Comparison of ENCODE assay signal across 8 mouse cellular contexts in genomic region chr11:94990102-94990748, GRCm38 (mm10). TPM values are rescaled to one million over a fixed set of nuclear protein-coding genes. Genes with fewer than 3 reads are reported as not detected.
DNase-seq lines count a peak whose midpoint lies in the region; ATAC-seq and TF ChIP-seq lines count a peak whose summit lies in the region.

No protein-coding gene starts in this region.

- no peaks in the 10 kb centered on the region for H3K27me3 ChIP-seq in embryonic facial prominence, embryonic 13.5 days
- H3K27me3 ChIP-seq in intestine, embryonic 15.5 days (replicated peaks), result no peaks in the 10 kb centered on the region
- H3K27me3 ChIP-seq in neural tube, embryonic 13.5 days, result no peaks in the 10 kb centered on the region

- intact Hi-C loops in gastrocnemius, postnatal 36 days (cut with DNase I), result no loop called here

- no peak for DNase-seq in lung, adult 2 months
- DNase-seq in lung, adult 18-20 months, result no peak
- DNase-seq in cerebellum, adult 11 months, result no peak
- DNase-seq in gastrocnemius, postnatal 36 days, result no peak
- no peak for DNase-seq in left cerebral cortex, adult 11 months (ENCODE audit: low spot score)

- peak overlapping the region; percentile 96 for H3K27ac ChIP-seq in embryonic facial prominence, embryonic 13.5 days
- H3K27ac ChIP-seq in intestine, embryonic 15.5 days, result peak overlapping the region; percentile 92
- H3K27ac ChIP-seq in neural tube, embryonic 13.5 days (replicated peaks), result peak overlapping the region; percentile 97

- no peaks in the 10 kb centered on the region for H3K9me3 ChIP-seq in embryonic facial prominence, embryonic 13.5 days
- no peaks in the 10 kb centered on the region for H3K9me3 ChIP-seq in intestine, embryonic 15.5 days
- no peaks in the 10 kb centered on the region for H3K9me3 ChIP-seq in neural tube, embryonic 13.5 days

- peak overlapping the region; percentile 79 for H3K4me3 ChIP-seq in lung, adult 2 months (replicated peaks; ENCODE audit: extremely low read depth, low read depth, low read length)
- peak overlapping the region; percentile 91 for H3K4me3 ChIP-seq in embryonic facial prominence, embryonic 13.5 days
- peak overlapping the region; percentile 91 for H3K4me3 ChIP-seq in intestine, embryonic 15.5 days (replicated peaks)
- H3K4me3 ChIP-seq in neural tube, embryonic 13.5 days, result peak overlapping the region; percentile 97

- TF ChIP-seq POLR2A in lung, adult 2 months (IDR thresholded peaks at IDR 0.05; ENCODE audit: borderline replicate concordance, extremely low read depth, low read depth, low read length), result no peak

- ATAC-seq in embryonic facial prominence, embryonic 13.5 days (ENCODE audit: insufficient number of reproducible peaks, insufficient read depth, low FRiP score, low TSS enrichment, low read depth), result no peak
- ATAC-seq in intestine, embryonic 15.5 days, result no peak
- no peak for ATAC-seq in neural tube, embryonic 13.5 days (ENCODE audit: low read depth)

- H3K9ac ChIP-seq in embryonic facial prominence, embryonic 13.5 days, result peak overlapping the region; percentile 93
- H3K9ac ChIP-seq in intestine, embryonic 15.5 days, result peak overlapping the region; percentile 82
- peak overlapping the region; percentile 99 for H3K9ac ChIP-seq in neural tube, embryonic 13.5 days

- H3K4me2 ChIP-seq in embryonic facial prominence, embryonic 13.5 days, result peak overlapping the region; percentile 99
- H3K4me2 ChIP-seq in intestine, embryonic 15.5 days (replicated peaks), result peak overlapping the region; percentile 93
- H3K4me2 ChIP-seq in neural tube, embryonic 13.5 days, result peak overlapping the region; percentile 99

- peaks cover 10% of the 10 kb centered on the region for H3K4me1 ChIP-seq in lung, adult 2 months (ENCODE audit: control insufficient read depth, insufficient read depth, low read length)
- peaks cover 72% of the 10 kb centered on the region for H3K4me1 ChIP-seq in embryonic facial prominence, embryonic 13.5 days
- peaks cover 61% of the 10 kb centered on the region for H3K4me1 ChIP-seq in intestine, embryonic 15.5 days (replicated peaks)
- peaks cover 75% of the 10 kb centered on the region for H3K4me1 ChIP-seq in neural tube, embryonic 13.5 days (replicated peaks)

- no peaks in the 10 kb centered on the region for H3K36me3 ChIP-seq in embryonic facial prominence, embryonic 13.5 days
- no peaks in the 10 kb centered on the region for H3K36me3 ChIP-seq in intestine, embryonic 15.5 days
- no peaks in the 10 kb centered on the region for H3K36me3 ChIP-seq in neural tube, embryonic 13.5 days

- 24% methylated on average over 6 of the region's 6 CpGs for WGBS in lung, adult 2 months
- 45% methylated on average over 6 of the region's 6 CpGs for WGBS in embryonic facial prominence, embryonic 13.5 days
- 54% methylated on average over 6 of the region's 6 CpGs for WGBS in intestine, embryonic 15.5 days
- WGBS in neural tube, embryonic 13.5 days, result 49% methylated on average over 6 of the region's 6 CpGs

- TF ChIP-seq CTCF in lung, adult 2 months (IDR thresholded peaks at IDR 0.05; ENCODE audit: insufficient read depth, low read length), result no peak

RNA-seq across cellular contexts. Expression of gene Ppp1r9b, which starts 0.6 kb away (rescaled TPM):
- 58.7 and 67.7 TPM in 2 replicates for polyA plus RNA-seq in lung, adult 2 months (2012; rRNA removed)
- polyA plus RNA-seq in embryonic facial prominence, embryonic 13.5 days (2015; fragmentation: Nextera tagmentation; extraction: Ambion mirVana), result 13.2 and 13.5 TPM in 2 replicates
- polyA plus RNA-seq in intestine, embryonic 15.5 days (2015; fragmentation: Nextera tagmentation; extraction: Ambion mirVana), result 6.8 and 8.1 TPM in 2 replicates
- polyA plus RNA-seq in neural tube, embryonic 13.5 days (2015; fragmentation: Nextera tagmentation; extraction: Ambion mirVana), result 18.0 and 19.3 TPM in 2 replicates
- 10 to 100 TPM; 21.9 to 22.0 TPM for total RNA-seq in gastrocnemius, postnatal 36 days (2021)

RNA-seq across cellular contexts. Expression of gene Sgca, which starts 14.1 kb away (rescaled TPM):
- polyA plus RNA-seq in lung, adult 2 months (2012; rRNA removed), result 19.9 and 54.4 TPM in 2 replicates
- polyA plus RNA-seq in embryonic facial prominence, embryonic 13.5 days (2015; fragmentation: Nextera tagmentation; extraction: Ambion mirVana), result 1.1 and 1.5 TPM in 2 replicates
- polyA plus RNA-seq in intestine, embryonic 15.5 days (2015; fragmentation: Nextera tagmentation; extraction: Ambion mirVana), result 0.19 TPM in 1 of 2 replicates, not detected in the other
- 1.8 TPM in 1 of 2 replicates, not detected in the other for polyA plus RNA-seq in neural tube, embryonic 13.5 days (2015; fragmentation: Nextera tagmentation; extraction: Ambion mirVana)
- total RNA-seq in gastrocnemius, postnatal 36 days (2021), result 100 to 1,000 TPM; 252 to 259 TPM

RNA-seq across cellular contexts. Expression of gene Samd14, which starts 19.5 kb away (rescaled TPM):
- 5.9 and 7.0 TPM in 2 replicates for polyA plus RNA-seq in lung, adult 2 months (2012; rRNA removed)
- polyA plus RNA-seq in embryonic facial prominence, embryonic 13.5 days (2015; fragmentation: Nextera tagmentation; extraction: Ambion mirVana), result 36.2 and 36.8 TPM in 2 replicates
- 15.0 and 15.3 TPM in 2 replicates for polyA plus RNA-seq in intestine, embryonic 15.5 days (2015; fragmentation: Nextera tagmentation; extraction: Ambion mirVana)
- 133 and 151 TPM in 2 replicates for polyA plus RNA-seq in neural tube, embryonic 13.5 days (2015; fragmentation: Nextera tagmentation; extraction: Ambion mirVana)
- under 1 TPM; 0.44 to 0.56 TPM for total RNA-seq in gastrocnemius, postnatal 36 days (2021)

RNA-seq across cellular contexts. Expression of gene Hils1, which starts 22.8 kb away (rescaled TPM):
- not detected in 2 replicates for polyA plus RNA-seq in lung, adult 2 months (2012; rRNA removed)
- not detected in 2 replicates for polyA plus RNA-seq in embryonic facial prominence, embryonic 13.5 days (2015; fragmentation: Nextera tagmentation; extraction: Ambion mirVana)
- polyA plus RNA-seq in intestine, embryonic 15.5 days (2015; fragmentation: Nextera tagmentation; extraction: Ambion mirVana), result not detected in 2 replicates
- polyA plus RNA-seq in neural tube, embryonic 13.5 days (2015; fragmentation: Nextera tagmentation; extraction: Ambion mirVana), result not detected in 2 replicates
- total RNA-seq in gastrocnemius, postnatal 36 days (2021), result not detected

RNA-seq across cellular contexts. Expression of gene Pdk2, which starts 50.9 kb away (rescaled TPM):
- 53.0 and 67.3 TPM in 2 replicates for polyA plus RNA-seq in lung, adult 2 months (2012; rRNA removed)
- 33.2 and 33.7 TPM in 2 replicates for polyA plus RNA-seq in embryonic facial prominence, embryonic 13.5 days (2015; fragmentation: Nextera tagmentation; extraction: Ambion mirVana)
- 30.8 and 31.2 TPM in 2 replicates for polyA plus RNA-seq in intestine, embryonic 15.5 days (2015; fragmentation: Nextera tagmentation; extraction: Ambion mirVana)
- 26.2 and 27.6 TPM in 2 replicates for polyA plus RNA-seq in neural tube, embryonic 13.5 days (2015; fragmentation: Nextera tagmentation; extraction: Ambion mirVana)
- total RNA-seq in gastrocnemius, postnatal 36 days (2021), result 100 to 1,000 TPM; 370 to 480 TPM
